Mouse (Mus musculus) heart, postnatal 4 days (tissue): ENCODE measurements around the gene Sec61a2. TPM values are rescaled to one million over a fixed set of nuclear protein-coding genes. Genes with fewer than 3 reads are reported as not detected.
A peak's percentile ranks its signal among the peaks of the same experiment; 100 is the strongest.

ENCODE experiments used
- DNase-seq: peaks from one replicate; pipeline ENCODE4 v3.0.0; 2021
- total RNA-seq, 2 experiments: library from RNA; stranded (reverse); gene quantifications; 2 replicates each; pipeline ENCODE4 v1.2.3; 2021

Gene Sec61a2
- total RNA-seq, 2 experiments from 2014 or later, result 28.8 to 29.0 TPM

DNA sequence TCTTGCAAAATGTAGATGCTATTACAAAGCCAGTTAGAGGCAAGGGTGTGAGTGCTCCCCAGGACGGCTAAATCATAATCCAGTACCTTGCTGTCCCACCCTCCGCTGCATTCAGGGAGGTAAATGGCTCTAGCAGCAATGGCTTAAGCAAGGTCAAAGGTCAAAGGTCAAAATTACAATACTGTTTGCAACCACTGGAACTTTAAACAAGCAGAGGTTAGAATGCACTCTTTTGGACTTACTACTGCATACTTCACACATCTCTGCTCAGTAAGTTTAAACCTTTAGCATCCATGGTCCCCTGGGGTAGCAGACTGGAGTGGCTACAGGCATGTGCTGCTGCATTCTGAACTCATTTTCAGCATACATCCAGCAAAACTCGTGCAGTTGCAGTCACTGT lies 17.8 kb downstream of the Sec61a2 start:
- no peak for DNase-seq

DNA sequence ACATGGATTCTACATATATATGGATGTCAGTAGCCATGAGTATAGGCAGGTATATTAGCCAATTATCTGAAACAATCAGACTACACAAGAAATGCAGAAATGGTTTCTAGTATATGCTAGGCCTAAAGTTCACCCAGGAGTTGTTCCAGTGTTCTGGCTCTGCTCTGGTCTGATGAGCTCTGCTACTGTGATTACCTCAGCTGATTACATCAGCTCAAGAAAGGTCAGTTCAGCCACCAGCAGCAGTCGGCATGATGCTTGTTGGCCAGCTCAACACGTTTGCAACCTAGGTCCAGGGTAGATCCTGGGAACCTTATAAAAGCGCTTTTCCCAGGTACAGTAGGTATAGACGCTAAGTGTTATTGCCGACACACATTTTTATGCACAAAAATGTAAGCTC lies 25.5 kb downstream of the Sec61a2 start:
- no peak for DNase-seq

DNA sequence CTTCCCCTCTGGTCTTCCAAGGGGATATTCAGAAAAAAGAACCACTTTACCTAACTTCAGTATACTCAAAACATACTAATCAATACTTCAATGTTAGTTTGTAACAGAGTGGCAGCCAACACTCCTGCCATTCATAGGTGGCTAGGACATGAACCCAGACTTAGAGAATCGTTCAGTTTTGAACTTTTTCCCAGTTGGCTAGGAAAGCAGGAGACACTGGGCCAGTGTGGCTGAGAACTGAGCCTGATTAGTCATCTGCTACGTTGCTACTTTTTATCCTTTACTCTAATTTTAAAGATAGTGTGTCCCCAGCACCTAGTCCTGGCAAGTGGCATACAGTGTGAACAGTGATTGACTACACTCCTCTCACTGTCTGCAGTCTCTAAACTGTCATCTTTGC lies 27.6 kb downstream of the Sec61a2 start:
- no peak for DNase-seq

DNA sequence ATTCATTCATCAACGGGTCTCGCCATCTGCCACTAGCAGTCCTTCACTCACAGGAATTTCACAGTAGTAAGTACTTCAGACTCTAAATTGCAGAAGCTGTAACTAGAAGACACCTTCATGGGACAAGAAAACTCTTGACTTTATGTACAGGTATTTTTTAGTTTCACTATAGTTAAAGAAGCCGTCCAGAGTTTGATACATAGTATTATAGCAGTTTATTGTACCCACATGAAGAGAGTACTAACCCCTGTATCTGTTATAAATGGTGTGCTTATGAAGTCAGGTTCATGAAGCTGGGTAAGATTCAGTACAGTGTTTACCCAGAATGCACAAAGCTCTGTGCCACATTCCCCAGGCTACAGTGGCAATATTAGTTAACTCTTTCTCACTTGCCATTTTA lies 32.4 kb downstream of the Sec61a2 start, which contains the start of gene Gm13199:
TSS of gene Gm13199 (minus strand) at position 101 of the 400 bp plus-strand sequence.
- no peak for DNase-seq

DNA sequence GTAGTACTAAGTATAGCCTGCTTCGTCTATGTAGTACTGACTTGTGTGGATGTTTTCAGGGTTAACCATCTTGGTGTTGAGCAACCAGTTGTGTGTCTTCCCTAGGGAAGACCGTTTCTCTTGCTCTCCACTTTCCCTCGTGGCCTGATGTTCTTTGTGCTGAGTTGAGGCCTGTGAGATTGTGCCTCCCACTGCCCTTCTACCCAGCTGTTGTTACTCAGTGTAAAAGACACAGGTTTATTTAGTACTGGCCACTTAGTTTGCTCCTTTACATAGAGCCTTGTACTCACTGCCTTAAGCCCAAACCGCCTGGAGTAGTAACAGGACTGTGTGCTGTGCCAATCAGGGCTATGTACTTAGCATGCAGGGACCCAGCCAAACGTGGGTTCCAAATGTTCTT lies 43.4 kb downstream of the Sec61a2 start:
- no peak for DNase-seq

DNA sequence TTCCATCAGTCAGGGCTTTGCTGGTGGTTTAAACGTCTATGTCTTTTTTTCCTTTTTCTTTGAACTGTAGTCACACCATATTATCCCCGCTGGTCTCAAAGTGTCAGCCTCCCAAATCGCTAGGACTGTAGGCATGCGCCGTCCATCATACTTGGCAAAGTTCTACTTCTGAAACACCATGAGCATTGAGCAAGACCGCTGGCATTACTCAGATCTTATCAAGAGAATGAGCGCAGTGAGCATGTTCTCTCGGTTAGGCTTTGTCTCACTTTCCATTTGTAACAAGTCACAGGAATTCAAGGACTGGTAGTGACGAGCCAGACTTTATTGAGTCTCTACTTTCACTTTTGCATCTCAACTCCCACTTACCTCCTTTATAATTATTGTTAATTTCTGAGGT lies 44.1 kb downstream of the Sec61a2 start:
- no peak for DNase-seq

DNA sequence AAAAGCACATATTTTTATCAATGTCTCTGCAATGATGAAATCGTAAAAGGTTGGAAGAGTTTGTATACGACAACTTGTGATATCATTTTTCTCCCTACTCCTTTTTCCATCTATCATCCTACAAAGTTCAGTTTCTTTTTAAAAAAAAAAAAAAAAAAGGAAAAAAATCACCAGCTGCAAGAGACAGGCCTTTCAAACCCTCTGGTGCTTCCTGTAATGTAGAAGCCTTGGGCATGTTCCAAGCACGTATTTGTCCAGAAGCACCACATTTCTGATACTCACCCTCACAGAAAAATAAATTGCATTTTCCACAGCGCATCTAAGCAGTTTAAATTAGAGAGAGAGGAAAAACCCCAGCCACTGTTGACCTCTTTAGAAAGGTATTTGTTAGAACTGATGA lies 49.4 kb downstream of the Sec61a2 start:
- no peak for DNase-seq

DNA sequence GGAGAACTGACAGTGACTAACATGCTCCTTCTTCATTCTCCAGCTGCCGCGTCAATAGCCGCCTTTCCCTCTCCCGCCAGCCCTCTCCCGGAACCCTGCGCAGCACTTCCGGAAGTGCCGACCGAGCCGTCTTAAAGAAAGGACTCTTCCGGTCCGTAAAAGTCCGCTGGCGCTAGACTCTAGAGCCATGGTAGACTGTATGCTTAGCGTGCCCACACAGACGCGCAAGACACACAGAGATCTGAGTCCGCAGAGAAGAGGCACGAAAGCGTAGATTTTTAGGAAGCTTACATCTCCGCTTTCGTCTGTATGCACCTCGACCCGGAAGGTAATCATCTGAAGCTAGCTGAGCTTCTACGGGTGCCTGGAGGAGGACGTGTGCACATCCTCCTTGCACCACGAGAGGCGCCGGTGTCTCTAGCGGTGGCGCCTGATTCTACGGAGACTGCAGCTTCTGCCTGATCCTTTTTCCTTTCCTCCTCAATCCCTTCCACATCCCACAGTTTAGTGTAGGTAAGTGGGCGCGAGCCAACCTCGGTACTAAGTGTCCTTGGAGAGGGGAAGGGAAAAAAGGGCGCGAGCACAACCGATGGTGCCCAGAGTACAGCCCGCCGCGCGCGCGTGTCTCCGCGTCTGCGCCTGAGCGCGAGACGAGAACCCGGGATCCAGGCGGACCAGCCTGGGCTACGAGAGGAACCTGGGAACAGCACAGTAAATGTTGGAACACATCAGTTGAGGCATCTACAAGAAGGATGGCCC lies 50.2 kb downstream of the Sec61a2 start, which contains the start of the genes Nudt5 and Cdc123:
TSS of gene Nudt5 (plus strand) at position 147 of the 759 bp plus-strand sequence.
TSS of gene Cdc123 (minus strand) at position 292 of the 759 bp plus-strand sequence.
- peak; percentile 87 for DNase-seq

DNA sequence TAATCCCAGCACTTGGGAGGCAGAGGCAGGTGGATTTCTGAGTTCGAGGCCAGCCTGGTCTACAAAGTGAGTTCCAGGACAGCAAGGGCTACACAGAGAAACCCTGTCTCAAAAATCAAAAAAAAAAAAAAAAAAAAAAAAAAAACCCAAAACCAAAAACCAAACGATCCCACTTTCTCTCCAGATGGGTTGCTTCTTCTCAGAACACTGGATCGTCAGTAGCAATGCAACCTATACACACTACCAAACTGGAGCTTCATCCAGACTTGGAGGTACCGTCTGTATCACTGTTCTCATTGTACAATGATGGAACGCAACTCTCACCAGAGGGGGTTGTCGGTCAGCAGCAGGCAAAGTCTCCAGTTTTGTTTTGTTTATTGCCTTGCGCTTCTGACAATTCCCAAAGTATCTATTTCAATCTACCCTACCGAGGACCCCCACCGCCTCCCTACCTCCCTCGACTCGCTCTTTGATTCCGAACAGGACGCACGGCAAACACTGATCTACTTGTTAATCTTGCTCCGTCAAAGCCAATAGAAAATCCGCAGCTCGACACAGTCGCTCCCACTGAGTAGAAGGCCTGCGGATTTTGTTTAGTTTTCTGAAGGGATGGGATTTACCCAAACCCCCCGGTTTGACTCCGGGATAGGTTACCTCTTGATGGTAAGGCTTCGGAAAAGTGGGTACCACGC lies 50.9 kb downstream of the Sec61a2 start:
- no peak for DNase-seq

DNA sequence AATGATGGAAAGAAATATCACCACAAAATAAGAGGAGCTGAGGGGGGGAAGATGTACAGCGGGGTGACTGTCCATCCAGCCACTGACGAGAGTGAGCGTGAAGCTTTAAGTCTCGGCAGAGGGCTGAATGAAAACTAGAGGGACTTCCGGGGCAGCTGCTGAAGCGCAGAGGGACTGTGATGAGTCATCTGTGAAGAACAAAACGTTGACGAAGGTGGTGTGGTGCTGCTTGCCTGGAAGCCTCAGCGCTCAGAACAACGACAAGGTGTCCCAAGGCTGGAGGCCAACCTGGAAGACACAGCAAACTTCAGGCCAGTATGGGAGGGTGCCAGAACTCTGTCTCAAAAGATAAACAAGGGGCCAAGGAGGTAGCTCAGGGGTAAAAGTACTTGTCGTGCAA lies 54.4 kb downstream of the Sec61a2 start:
- DNase-seq, result no peak

DNA sequence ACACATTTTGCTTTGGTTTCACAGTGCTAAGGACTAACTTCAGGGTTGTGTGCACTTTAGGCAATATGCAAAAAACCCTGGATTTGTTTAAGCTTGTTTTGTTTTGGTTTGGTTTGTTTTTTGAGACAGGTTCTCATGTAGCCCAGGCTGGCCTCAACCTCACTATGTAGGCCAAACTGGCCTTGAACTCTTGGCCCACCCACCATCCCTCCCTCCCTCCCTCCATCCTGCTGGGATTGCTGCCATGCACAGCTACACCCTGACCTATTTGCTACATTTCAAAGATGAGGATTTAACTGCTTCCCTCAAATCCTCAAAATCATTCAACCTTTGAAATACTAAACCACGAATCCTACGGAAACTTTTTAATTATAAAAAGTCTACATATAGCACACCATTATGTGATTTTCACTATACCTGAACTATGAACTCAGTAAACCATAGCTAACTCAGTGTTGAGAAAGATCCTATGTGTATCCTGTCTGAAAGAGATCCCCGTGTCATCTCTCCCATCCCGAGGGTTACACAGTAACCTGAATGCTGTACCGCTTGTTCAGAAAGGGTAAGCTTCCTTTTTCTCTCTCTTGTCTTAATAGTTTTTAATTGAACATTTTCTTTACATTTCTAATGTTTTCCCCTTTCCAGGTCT lies 69.8 kb downstream of the Sec61a2 start:
- no peak for DNase-seq

DNA sequence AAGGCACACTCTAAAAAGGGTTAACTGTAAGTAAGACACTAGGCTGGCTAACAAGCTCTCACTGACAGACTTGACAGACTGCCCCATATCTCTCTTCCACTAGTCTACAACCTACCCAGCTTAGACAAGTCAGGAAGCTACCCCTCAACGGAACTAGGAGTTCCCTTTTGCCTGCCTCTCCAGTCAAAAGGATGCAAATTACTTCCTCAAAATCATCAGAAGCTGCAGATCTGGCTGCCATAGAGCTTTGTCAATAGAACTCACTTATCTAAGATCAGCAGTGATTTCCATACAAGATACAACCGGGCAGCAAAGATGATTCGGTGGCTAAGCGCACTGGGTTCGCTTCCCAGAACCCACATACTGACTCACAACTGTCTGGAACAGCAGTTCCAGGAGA lies 70.5 kb downstream of the Sec61a2 start:
- no peak for DNase-seq

DNA sequence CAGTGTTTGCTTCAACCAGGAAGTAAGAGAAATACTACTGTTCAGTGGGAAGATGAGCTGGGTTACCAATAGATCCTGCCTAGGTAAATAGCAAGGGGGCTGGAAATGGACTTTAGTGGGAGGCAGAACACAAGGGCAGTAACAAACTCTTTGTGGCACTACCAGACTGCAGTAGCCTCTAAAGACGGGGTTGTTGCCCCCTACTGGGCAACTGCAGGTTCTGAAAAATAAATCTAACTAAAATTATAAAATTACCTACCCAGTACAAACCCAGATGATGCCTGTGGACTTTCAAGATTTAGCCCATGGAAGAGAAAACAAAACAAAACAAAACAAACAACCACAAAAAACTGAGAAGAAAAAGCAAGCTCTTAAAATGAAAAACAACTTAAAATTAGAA lies 71.0 kb downstream of the Sec61a2 start:
- no peak for DNase-seq

DNA sequence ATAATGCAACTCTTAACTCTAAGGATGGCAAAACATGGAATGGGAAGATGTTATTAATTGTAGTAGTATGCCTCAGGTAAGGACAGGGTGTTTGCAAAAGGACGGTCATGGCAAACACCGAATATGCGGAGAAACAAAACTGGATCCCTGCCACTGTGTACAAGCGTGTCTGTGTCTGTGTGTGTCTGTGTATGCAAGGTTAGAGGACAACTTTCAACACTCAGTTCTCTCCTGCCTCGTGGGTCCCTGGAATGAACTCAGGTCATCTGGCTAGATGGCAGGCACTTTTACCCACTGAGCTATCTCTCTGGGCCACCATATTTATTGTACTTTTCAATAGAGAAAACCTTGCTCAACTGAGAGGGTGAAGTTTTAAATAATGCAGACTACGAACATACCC lies 72.8 kb downstream of the Sec61a2 start:
- DNase-seq, result no peak

DNA sequence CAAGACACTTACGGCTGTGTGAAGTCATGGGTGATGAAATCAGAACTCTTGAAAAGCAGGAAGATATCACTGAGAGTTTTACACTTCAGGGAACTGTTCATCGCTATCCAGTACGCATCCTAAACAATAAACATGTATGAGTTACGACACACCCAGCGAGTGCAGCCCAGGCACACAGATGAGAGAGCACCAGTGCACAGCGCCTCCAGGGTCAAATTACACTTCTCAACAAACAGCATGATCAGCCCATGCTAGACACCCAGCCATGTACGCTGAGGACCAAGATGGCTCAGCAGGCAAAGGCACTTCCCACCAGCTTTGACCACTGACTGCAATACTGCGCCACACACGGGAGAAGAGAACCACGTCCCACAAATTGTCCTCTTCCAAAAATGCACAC lies 74.0 kb downstream of the Sec61a2 start:
- DNase-seq, result no peak

Other genes starting within 250 kb of the Sec61a2 start
- gene Camk1d, start 180.9 kb downstream of the Sec61a2 start, total RNA-seq, result 10 to 100 TPM; 12.6 to 15.2 TPM
- 10 to 100 TPM; 33.1 to 34.5 TPM for gene Nudt5, start 50.4 kb downstream of the Sec61a2 start, total RNA-seq
- gene Cdc123, start 50.3 kb downstream of the Sec61a2 start, total RNA-seq, result 100 to 1,000 TPM in 1 of 2 experiments, 10 to 100 TPM in 1; 93.8 to 111 TPM
- under 1 TPM in 1 of 2 experiments, not detected in 1; 0.47 TPM for gene Gm13199, start 32.5 kb downstream of the Sec61a2 start, total RNA-seq
- 1 to 10 TPM; 2.3 to 3.0 TPM for gene Dhtkd1, start 47.4 kb upstream of the Sec61a2 start, total RNA-seq
- 10 to 100 TPM; 10.9 to 11.3 TPM for gene Upf2, start 56.0 kb upstream of the Sec61a2 start, total RNA-seq
- gene Proser2, start 234.8 kb upstream of the Sec61a2 start, total RNA-seq, result 10 to 100 TPM; 13.3 to 15.6 TPM